Mouse (Mus musculus) liver, postnatal 0 days (tissue): ENCODE measurements at regions not wholly inside any gene's neighbourhood (a gene's known extent, or its start where the extent isn't known, plus 50 kb on each side); places are given as distances from the start of the nearest gene placed in this dataset.

Experiments used
- ATAC-seq: fragments of 200-750 bp; cut with Nextera tagmentation; 2 replicates; pipeline ENCODE4 v1.8.0; 2017; ENCODE audit warnings: mild to moderate bottlenecking, moderate library complexity
- DNase-seq: peaks from one replicate; pipeline ENCODE4 v3.0.0-alpha.2; 2016
- H3K27ac ChIP-seq: fragments of 300-500 bp; sonication (generic); 2 replicates; pipeline ENCODE4 v1.5.1; 2014; ENCODE audit warnings: antibody characterized with exemption, moderate library complexity, mild to moderate bottlenecking, low read depth
- H3K27me3 ChIP-seq: fragments of 300-500 bp; sonication (generic); 2 replicates; pipeline ENCODE4 v1.6.1; 2014; ENCODE audit warnings: low read length, control low read depth, mixed read lengths; ENCODE audit not compliant: insufficient read depth
- H3K36me3 ChIP-seq: fragments of 300-500 bp; sonication (generic); replicated peaks from 2 replicates; pipeline ENCODE4 v1.6.1; 2014; ENCODE audit warnings: mild to moderate bottlenecking, control low read depth, low read length, moderate library complexity, mixed read lengths; ENCODE audit not compliant: insufficient read depth
- H3K4me1 ChIP-seq: fragments of 300-500 bp; sonication (generic); 2 replicates; pipeline ENCODE4 v1.6.1; 2014; ENCODE audit warnings: antibody characterized with exemption, mild to moderate bottlenecking, control low read depth; ENCODE audit not compliant: insufficient read depth
- H3K4me2 ChIP-seq: fragments of 300-500 bp; sonication (generic); 2 replicates; pipeline ENCODE4 v1.6.1; 2014; ENCODE audit warnings: low read depth, mild to moderate bottlenecking, low read length, moderate library complexity, mixed read lengths
- H3K4me3 ChIP-seq: fragments of 300-500 bp; sonication (generic); 2 replicates; pipeline ENCODE4 v1.5.1; 2014; ENCODE audit warnings: low read depth, low read length
- H3K9ac ChIP-seq: fragments of 300-500 bp; sonication (generic); replicated peaks from 2 replicates; pipeline ENCODE4 v1.6.1; 2014; ENCODE audit warnings: mild to moderate bottlenecking, moderate library complexity
- H3K9me3 ChIP-seq: fragments of 300-500 bp; sonication (generic); 2 replicates; pipeline ENCODE4 v1.6.1; 2016; ENCODE audit warnings: mild to moderate bottlenecking, control low read depth, low read length, mixed read lengths
- CTCF ChIP-seq: sonication (generic); IDR thresholded peaks from 2 replicates; pipeline ENCODE4 v1.5.1; 2016; ENCODE audit warnings: antibody characterized with exemption, low read depth
- EP300 ChIP-seq: IDR thresholded peaks from 2 replicates; pipeline ENCODE4 v1.6.1; 2016; ENCODE audit warnings: antibody characterized with exemption, low read depth, mild to moderate bottlenecking
- WGBS: fragments of 180-500 bp; shearing (Covaris S2); extraction: QIAGEN DNeasy Blood & Tissue Kit; methylation state at CpG from one replicate; pipeline ENCODE4 v1.1.7; 2014; ENCODE audit not compliant: insufficient replicate concordance; 5-methylcytosine and 5-hydroxymethylcytosine counted together

DNA sequence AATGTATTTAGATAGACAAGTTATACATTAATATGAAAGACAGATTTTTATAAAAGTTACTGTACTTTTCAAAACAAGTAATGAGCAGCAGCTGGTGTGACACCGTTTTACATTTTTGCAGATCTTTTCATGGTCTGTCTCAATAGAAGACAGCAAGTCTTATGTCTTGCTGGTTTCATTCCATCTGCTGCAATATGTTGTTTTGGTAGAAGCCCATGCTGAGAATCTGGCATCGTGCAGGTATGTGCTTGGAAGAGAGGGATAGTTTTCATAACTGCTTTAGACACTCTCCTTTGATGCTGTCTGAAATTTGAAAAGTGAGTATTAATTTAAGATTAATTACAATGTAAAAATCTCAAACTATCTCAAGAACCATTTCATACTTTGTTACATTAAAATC lies 81.5 kb upstream of the Slc1a3 start:
- Histone ChIP-seq H3K4me2 (no peak overlapping the region), H3K9ac (no peak overlapping the region), H3K9me3 (no peaks in the 10 kb centered on the region), H3K4me3 (no peak overlapping the region), H3K27ac (no peak overlapping the region), H3K27me3 (no peaks in the 10 kb centered on the region), H3K36me3 (no peaks in the 10 kb centered on the region), H3K4me1 (no peaks in the 10 kb centered on the region)
- DNase-seq (no peak), ATAC-seq (no peak)
- TF ChIP-seq EP300 (no peak), CTCF (no peak)
- 78% methylated on average over 2 of the region's 2 CpGs for WGBS

DNA sequence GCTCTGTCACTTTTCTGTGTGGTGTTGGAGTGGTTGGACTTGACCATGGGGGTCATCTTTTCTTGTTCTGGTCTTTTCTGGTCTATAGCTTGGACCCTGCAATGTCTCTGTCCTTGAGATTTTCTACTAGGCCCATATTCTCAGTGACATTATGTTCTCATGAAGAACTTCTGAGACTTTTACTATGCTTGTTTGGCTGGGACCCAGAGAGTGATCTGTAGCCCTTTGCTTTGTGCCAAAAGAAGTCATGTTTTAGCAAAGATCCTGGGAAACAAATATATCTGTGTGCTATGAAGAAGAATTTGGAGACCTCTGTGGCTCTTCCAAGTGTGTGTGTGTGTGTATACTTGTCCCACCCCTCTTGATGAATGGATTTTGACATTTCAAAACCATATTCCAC lies 79.4 kb upstream of the Slc1a3 start:
- ATAC-seq (no peak), DNase-seq (no peak)
- no peak overlapping the region for H3K4me3 ChIP-seq
- no peak overlapping the region for H3K4me2 ChIP-seq
- H3K9me3 ChIP-seq: no peaks in the 10 kb centered on the region
- H3K27ac ChIP-seq: no peak overlapping the region
- no peaks in the 10 kb centered on the region for H3K27me3 ChIP-seq
- no peak overlapping the region for H3K9ac ChIP-seq
- no peaks in the 10 kb centered on the region for H3K4me1 ChIP-seq
- TF ChIP-seq EP300 (no peak), CTCF (no peak)
- no peaks in the 10 kb centered on the region for H3K36me3 ChIP-seq

DNA sequence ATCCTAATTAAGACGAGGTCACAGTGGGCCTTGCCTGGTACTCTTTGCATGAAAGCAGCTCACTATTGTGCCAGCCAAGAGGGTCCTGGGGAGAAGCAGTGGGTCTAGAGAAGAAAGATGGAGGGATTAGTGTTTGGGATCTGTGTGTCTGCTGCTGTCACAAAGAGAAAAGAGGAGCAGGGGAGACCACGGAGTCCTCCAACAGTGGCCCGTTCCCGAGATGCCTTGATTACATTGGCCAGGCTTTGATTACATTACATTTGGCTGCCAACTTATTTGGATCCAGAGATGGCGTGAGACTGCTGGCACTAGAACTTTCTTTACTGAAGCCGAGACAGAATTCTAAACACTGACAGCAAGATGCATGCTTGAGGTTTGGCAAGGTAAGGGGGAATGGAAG lies 78.4 kb upstream of the Slc1a3 start:
- Histone ChIP-seq H3K9me3 (no peaks in the 10 kb centered on the region), H3K27me3 (no peaks in the 10 kb centered on the region), H3K36me3 (no peaks in the 10 kb centered on the region), H3K4me1 (no peaks in the 10 kb centered on the region), H3K4me2 (no peak overlapping the region), H3K9ac (no peak overlapping the region), H3K4me3 (no peak overlapping the region), H3K27ac (no peak overlapping the region)
- DNase-seq (no peak), ATAC-seq (no peak)
- TF ChIP-seq CTCF (no peak), EP300 (no peak)
- WGBS: 84% methylated on average over 6 of the region's 6 CpGs

DNA sequence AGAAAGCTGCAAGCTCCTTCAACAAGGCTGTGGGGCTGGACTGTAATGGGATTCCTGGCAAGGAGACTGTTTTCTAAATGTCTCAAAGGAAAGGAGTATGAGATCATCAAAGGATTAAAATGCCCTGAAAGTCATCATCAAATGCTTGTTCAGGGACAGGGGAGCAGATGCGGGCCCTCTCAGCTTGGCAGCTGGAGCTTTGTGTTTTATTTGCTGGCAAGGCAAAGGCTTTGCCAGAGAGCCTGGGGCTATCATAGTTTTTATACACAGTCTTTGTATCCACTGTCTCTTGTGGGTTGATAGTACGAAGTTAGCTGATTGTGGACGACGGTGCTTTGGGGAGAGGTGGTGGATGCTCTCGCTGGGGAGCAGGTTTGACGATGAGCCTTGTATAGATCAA lies 75.0 kb upstream of the Slc1a3 start:
- Histone ChIP-seq H3K4me3 (no peak overlapping the region), H3K4me2 (no peak overlapping the region), H3K4me1 (no peaks in the 10 kb centered on the region), H3K9ac (no peak overlapping the region), H3K27ac (no peak overlapping the region), H3K27me3 (no peaks in the 10 kb centered on the region), H3K9me3 (no peaks in the 10 kb centered on the region), H3K36me3 (no peaks in the 10 kb centered on the region)
- 84% methylated on average over 6 of the region's 6 CpGs for WGBS
- DNase-seq (no peak), ATAC-seq (no peak)
- TF ChIP-seq CTCF (no peak), EP300 (no peak)

DNA sequence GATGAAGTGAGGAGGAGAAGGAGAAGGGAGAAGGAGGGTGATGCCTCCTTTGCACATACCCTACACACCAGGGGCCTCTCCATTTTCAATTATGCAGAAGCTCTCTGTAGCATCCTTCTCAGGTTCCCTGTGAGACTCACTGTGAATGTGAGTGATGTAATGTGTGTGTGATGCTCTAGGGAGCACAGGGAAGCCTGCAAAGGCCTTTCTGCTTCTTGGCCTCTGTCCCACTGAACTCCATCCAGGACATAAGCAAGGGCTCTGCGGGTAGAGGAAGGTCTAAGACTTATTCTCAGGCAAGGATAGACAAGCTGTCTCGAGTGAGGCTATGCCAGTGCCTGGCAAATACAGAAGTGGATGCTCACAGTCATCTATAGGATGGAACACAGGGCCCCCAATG lies 73.0 kb upstream of the Slc1a3 start:
- 73% methylated on average over 2 of the region's 2 CpGs for WGBS
- no peak overlapping the region for H3K27ac ChIP-seq
- no peak for ATAC-seq
- H3K4me1 ChIP-seq: no peaks in the 10 kb centered on the region
- H3K4me2 ChIP-seq: no peak overlapping the region
- no peak overlapping the region for H3K9ac ChIP-seq
- no peaks in the 10 kb centered on the region for H3K36me3 ChIP-seq
- H3K27me3 ChIP-seq: no peaks in the 10 kb centered on the region
- no peaks in the 10 kb centered on the region for H3K9me3 ChIP-seq
- no peak overlapping the region for H3K4me3 ChIP-seq
- no peak for DNase-seq
- TF ChIP-seq EP300: no peak
- no peak for TF ChIP-seq CTCF

DNA sequence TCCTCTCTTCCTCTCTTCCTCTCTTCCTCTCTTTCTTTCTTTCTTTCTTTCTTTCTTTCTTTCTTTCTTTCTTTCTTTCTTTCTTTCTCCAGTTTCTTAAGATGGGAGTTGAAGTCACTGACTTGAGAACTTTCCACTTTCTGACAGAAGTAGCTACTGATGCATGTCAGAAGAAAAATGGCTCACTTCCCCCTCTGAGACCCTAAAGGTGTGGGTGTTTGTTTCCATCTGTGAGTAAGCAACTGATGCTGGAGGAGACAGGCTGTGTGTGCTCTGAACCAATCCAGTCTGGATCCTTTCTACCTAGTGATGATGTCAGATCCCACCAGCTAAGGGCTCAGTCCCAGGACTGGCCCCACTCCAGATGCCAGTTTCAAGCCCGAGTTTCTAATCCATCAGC lies 72.5 kb upstream of the Slc1a3 start:
- ATAC-seq: no peak
- Histone ChIP-seq H3K27ac (no peak overlapping the region), H3K27me3 (no peaks in the 10 kb centered on the region), H3K4me3 (no peak overlapping the region), H3K4me1 (no peaks in the 10 kb centered on the region), H3K9me3 (no peaks in the 10 kb centered on the region), H3K36me3 (no peaks in the 10 kb centered on the region), H3K9ac (no peak overlapping the region), H3K4me2 (no peak overlapping the region)
- WGBS: 48% methylated on average over 1 of the region's 1 CpGs
- no peak for TF ChIP-seq CTCF
- no peak for TF ChIP-seq EP300
- no peak for DNase-seq

DNA sequence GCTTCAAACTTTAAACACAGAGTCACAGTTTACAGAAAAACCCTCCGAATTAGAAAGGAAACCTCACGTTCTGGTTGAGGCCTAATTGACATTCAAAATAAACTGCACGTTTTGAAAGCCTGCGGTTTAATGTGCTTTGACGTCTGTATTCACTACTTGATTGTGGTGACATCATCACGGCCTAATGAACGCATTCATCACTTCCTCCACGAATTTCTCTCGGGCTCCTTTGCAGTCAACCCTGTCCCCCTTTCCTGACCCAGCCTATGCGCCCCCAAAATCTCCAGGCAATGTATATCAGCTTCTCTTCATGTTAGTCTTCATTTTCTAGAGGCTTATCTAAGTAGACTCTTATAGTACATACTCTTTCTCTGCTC lies 71.6 kb upstream of the Slc1a3 start:
- no peak overlapping the region for H3K4me3 ChIP-seq
- no peak overlapping the region for H3K4me2 ChIP-seq
- ATAC-seq (no peak), DNase-seq (no peak)
- no peaks in the 10 kb centered on the region for H3K27me3 ChIP-seq
- 86% methylated on average over 10 of the region's 10 CpGs for WGBS
- no peak for TF ChIP-seq EP300
- no peak for TF ChIP-seq CTCF
- no peaks in the 10 kb centered on the region for H3K4me1 ChIP-seq
- no peak overlapping the region for H3K9ac ChIP-seq
- no peak overlapping the region for H3K27ac ChIP-seq
- no peaks in the 10 kb centered on the region for H3K36me3 ChIP-seq
- no peaks in the 10 kb centered on the region for H3K9me3 ChIP-seq
